Mouse (Mus musculus) heart, postnatal 0 days (tissue): Measurements from ENCODE around the gene Nr2f2. TPM values are rescaled to one million over a fixed set of nuclear protein-coding genes. Genes with fewer than 3 reads are reported as not detected.

ENCODE experiments used
- ATAC-seq: fragments of 200-750 bp; cut with Nextera tagmentation; 2 replicates; pipeline ENCODE4 v1.8.0; 2017; ENCODE audit warnings: low read depth, moderate number of reproducible peaks, moderate library complexity; ENCODE audit not compliant: insufficient read depth
- DNase-seq: peaks from one replicate; pipeline ENCODE4 v3.0.0-alpha.2; 2016; ENCODE audit warnings: low spot score
- H3K27ac ChIP-seq: fragments of 300-500 bp; sonication (generic); 2 replicates; pipeline ENCODE4 v1.5.1; 2014; ENCODE audit warnings: low read depth, mild to moderate bottlenecking
- H3K27me3 ChIP-seq: fragments of 300-500 bp; sonication (generic); 2 replicates; pipeline ENCODE4 v1.6.1; 2014; ENCODE audit warnings: low read length, mixed read lengths; ENCODE audit not compliant: control insufficient read depth, insufficient read depth
- H3K36me3 ChIP-seq: fragments of 300-500 bp; sonication (generic); replicated peaks from 2 replicates; pipeline ENCODE4 v1.6.1; 2014; ENCODE audit warnings: low read length, mixed read lengths; ENCODE audit not compliant: control insufficient read depth, insufficient read depth
- H3K4me1 ChIP-seq: fragments of 300-500 bp; sonication (generic); 2 replicates; pipeline ENCODE4 v1.6.1; 2014; ENCODE audit warnings: antibody characterized with exemption; ENCODE audit not compliant: control insufficient read depth, insufficient read depth
- H3K4me2 ChIP-seq: fragments of 300-500 bp; sonication (generic); 2 replicates; pipeline ENCODE4 v1.6.1; 2014; ENCODE audit warnings: low read depth, mild to moderate bottlenecking, low read length, moderate library complexity
- H3K4me3 ChIP-seq: fragments of 300-500 bp; sonication (generic); 2 replicates; pipeline ENCODE4 v1.5.1; 2014; ENCODE audit warnings: low read depth, low read length
- H3K9ac ChIP-seq: fragments of 300-500 bp; sonication (generic); replicated peaks from 2 replicates; pipeline ENCODE4 v1.6.1; 2014; ENCODE audit warnings: low read depth, low read length, mixed read lengths
- H3K9me3 ChIP-seq: fragments of 300-500 bp; sonication (generic); replicated peaks from 2 replicates; pipeline ENCODE4 v1.6.1; 2016; ENCODE audit warnings: low read length; ENCODE audit not compliant: control insufficient read depth
- CTCF ChIP-seq: IDR thresholded peaks from 2 replicates; pipeline ENCODE4 v1.5.1; 2016; ENCODE audit warnings: antibody characterized with exemption, control low read depth, low read depth
- EP300 ChIP-seq: IDR thresholded peaks from 2 replicates; pipeline ENCODE4 v1.6.1; 2016; ENCODE audit warnings: antibody characterized with exemption, low read depth
- WGBS: fragments of 180-500 bp; shearing (Covaris S2); extraction: QIAGEN DNeasy Blood & Tissue Kit; methylation state at CpG from one replicate; pipeline ENCODE4 v1.1.7; 2014; 5-methylcytosine and 5-hydroxymethylcytosine counted together
- polyA plus RNA-seq: library from polyadenylated mRNA; unstranded; fragments of >200 nt; fragmentation: Nextera tagmentation; extraction: Ambion mirVana; gene quantifications from 2 replicates; pipeline ENCODE4 v1.2.1, GENCODE M21; 2015
- total RNA-seq: library from RNA; depleted of rRNA; stranded (reverse); fragments of >200 nt; gene quantifications from 2 replicates; pipeline ENCODE4 v1.2.3, GENCODE M21; 2014; ENCODE audit warnings: low replicate concordance

Nr2f2 gene
- total and polyA plus RNA-seq, 2 experiments from 2014 or later = 8.3 to 18.2 TPM

GRCm38 (mm10) chr7:70381409-70382244 lies 15.1 kb upstream of the Nr2f2 start:
- H3K27me3 ChIP-seq = no peaks in the 10 kb centered on the region
- H3K9ac ChIP-seq = no peak overlapping the region
- no peaks in the 10 kb centered on the region for H3K9me3 ChIP-seq
- no peak overlapping the region for H3K4me3 ChIP-seq
- no peaks in the 10 kb centered on the region for H3K4me1 ChIP-seq
- no peak for ATAC-seq
- H3K36me3 ChIP-seq = no peaks in the 10 kb centered on the region
- 93% methylated on average over 14 of the region's 14 CpGs for WGBS
- DNase-seq = no peak
- H3K4me2 ChIP-seq = no peak overlapping the region
- H3K27ac ChIP-seq = no peak overlapping the region
- TF ChIP-seq EP300 (no peak), CTCF (no peak)

- Histone ChIP-seq H3K9ac (no peak overlapping the region), H3K9me3 (no peaks in the 10 kb centered on the region), H3K4me3 (no peak overlapping the region), H3K4me1 (no peaks in the 10 kb centered on the region), H3K4me2 (no peak overlapping the region), H3K36me3 (no peaks in the 10 kb centered on the region), H3K27ac (no peak overlapping the region), H3K27me3 (no peaks in the 10 kb centered on the region)
- 89% methylated on average over 3 of the region's 3 CpGs for WGBS
- TF ChIP-seq CTCF (no peak), EP300 (no peak)
- DNase-seq (no peak), ATAC-seq (no peak)
Measured at GRCm38 (mm10) chr7:70380943-70381342, 14.4 kb upstream of the Nr2f2 start.

GRCm38 (mm10) chr7:70380246-70380645 lies 13.7 kb upstream of the Nr2f2 start:
- Histone ChIP-seq H3K9ac (no peak overlapping the region), H3K27me3 (no peaks in the 10 kb centered on the region), H3K9me3 (no peaks in the 10 kb centered on the region), H3K36me3 (no peaks in the 10 kb centered on the region), H3K4me2 (no peak overlapping the region), H3K27ac (no peak overlapping the region), H3K4me3 (no peak overlapping the region), H3K4me1 (no peaks in the 10 kb centered on the region)
- 79% methylated on average over 3 of the region's 3 CpGs for WGBS
- DNase-seq (no peak), ATAC-seq (no peak)
- no peak for TF ChIP-seq CTCF
- TF ChIP-seq EP300 = no peak

- peak overlapping the region; percentile 62 for H3K4me2 ChIP-seq
- ATAC-seq (no peak), DNase-seq (no peak)
- H3K36me3 ChIP-seq = no peaks in the 10 kb centered on the region
- 0 out of 2 replicates have a peak overlapping the region, but pooled peaks have one; percentile 7 for H3K9ac ChIP-seq
- no peaks in the 10 kb centered on the region for H3K4me1 ChIP-seq
- peak overlapping the region; percentile 45 for H3K4me3 ChIP-seq
- no peak for TF ChIP-seq EP300
- 12% methylated on average over 18 of the region's 18 CpGs for WGBS
- peaks cover 65% of the 10 kb centered on the region for H3K27me3 ChIP-seq
- H3K9me3 ChIP-seq = no peaks in the 10 kb centered on the region
- no peak overlapping the region for H3K27ac ChIP-seq
Measured at GRCm38 (mm10) chr7:70370552-70371262, 4.2 kb upstream of the Nr2f2 start.

GRCm38 (mm10) chr7:70369731-70370551 lies 3.4 kb upstream of the Nr2f2 start:
- peak overlapping the region; percentile 32; the same call in 1 of the 2 replicates for H3K9ac ChIP-seq
- H3K4me3 ChIP-seq = peak overlapping the region; percentile 45
- peaks cover 72% of the 10 kb centered on the region for H3K27me3 ChIP-seq
- ATAC-seq = no peak; the same call in 1 of the 2 replicates
- no peaks in the 10 kb centered on the region for H3K36me3 ChIP-seq
- no peak for DNase-seq
- peak overlapping the region; percentile 62 for H3K4me2 ChIP-seq
- TF ChIP-seq EP300 = no peak
- WGBS = 1% methylated on average over 47 of the region's 47 CpGs
- no peaks in the 10 kb centered on the region for H3K4me1 ChIP-seq
- no peaks in the 10 kb centered on the region for H3K9me3 ChIP-seq
- peak overlapping the region; percentile 14; the same call in 1 of the 2 replicates for H3K27ac ChIP-seq
